Mouse (Mus musculus) cerebellum, postnatal 36 days (tissue): ENCODE measurements around the gene Gm45062.
A peak's percentile ranks its signal among the peaks of the same experiment; 100 is the strongest.

Experiments used
- DNase-seq, 2 experiments: peaks; one replicate each; pipeline ENCODE4 v3.0.0; 2021 to 2022; ENCODE audit warnings: mixed read lengths in 2 of 2

Gm45062 gene

DNA sequence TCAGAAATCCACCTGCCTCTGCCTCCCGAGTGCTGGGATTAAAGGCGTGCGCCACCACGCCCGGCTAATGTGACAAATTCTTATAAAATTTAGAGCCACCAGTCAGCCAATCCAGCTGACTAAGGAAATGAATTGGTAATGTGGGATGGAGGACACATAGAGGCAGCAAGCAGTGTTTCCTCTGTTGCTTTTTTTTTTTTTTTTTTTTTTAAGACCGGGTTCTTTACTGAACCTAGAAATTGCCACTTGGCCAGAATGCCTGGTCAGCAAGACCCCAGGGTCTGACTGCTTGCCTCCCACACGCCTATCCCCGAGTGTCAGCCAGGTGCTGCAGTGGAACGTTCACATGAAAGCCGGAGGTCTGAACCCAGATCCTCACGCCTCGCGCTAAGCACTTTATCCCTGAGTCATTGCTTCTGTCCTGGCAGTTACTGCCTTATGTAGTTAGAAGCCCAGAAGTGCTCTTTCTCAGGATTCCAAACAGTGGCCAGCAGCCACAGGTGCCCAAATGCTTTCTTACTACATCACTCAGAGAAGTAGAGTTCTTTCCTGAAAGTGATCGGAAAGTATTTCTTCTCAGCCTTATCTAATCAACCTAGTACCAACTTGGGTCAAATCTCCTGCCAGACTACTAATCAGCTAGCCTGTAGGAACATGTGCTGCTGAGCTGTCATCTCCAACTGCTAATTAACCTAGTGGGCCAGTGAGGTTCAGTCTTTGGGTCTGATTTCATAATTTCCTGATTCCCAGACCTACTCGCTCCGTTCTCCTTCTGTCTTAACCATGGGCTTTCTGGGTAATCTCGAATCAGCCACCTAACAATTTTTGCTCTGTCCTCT lies 225.4 kb downstream of the Gm45062 start:
- no peak for DNase-seq

DNA sequence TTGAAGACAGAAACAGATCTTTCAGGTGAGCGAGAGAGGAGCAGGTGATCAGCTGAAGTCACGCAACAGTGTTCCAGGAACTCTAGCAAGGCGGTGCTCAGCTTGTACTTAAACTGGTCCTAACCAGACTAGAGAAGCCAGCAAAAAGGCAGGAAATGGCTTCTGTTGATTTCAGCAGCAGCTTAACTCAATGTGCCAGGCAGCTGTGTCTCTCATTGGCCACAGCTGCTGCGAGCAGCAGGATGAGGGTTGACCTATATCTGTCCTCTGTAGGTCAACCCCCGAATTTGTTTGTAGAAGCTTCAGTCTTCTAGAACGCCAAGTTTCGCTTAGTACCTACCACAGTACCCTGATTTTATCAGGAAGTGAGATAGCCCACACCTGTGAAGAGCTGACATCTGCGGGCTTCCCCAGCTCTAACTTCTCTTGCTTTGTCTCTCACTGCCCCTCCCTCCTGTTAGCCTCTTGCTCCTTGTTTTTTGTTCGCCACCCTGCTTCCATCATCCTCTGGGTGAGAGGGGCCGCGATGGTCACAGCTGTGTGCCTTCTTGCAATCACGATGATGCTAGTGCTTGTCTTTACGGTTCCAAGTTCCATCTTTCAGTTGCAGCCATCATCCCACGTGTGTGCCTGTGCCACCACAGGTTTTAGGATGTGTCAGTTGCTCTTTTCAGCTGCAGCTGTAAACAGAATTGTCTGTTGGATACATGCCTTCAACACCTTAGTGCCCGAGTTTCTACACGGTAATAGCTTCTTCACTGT lies 226.3 kb downstream of the Gm45062 start:
- no peak for DNase-seq

GRCm38 (mm10) chr6:8486391-8487043 lies 227.3 kb downstream of the Gm45062 start:
- DNase-seq = no peak

- DNase-seq = no peak
These were observed 228.0 kb downstream of the Gm45062 start for GRCm38 (mm10) chr6:8487044-8487853.

- DNase-seq = no peak
These were observed 229.0 kb downstream of the Gm45062 start for GRCm38 (mm10) chr6:8488249-8488648.

- no peak for DNase-seq
These were observed 230.0 kb downstream of the Gm45062 start for GRCm38 (mm10) chr6:8489266-8489665.

GRCm38 (mm10) chr6:8489938-8490585 lies 230.8 kb downstream of the Gm45062 start:
- no peak for DNase-seq

DNA sequence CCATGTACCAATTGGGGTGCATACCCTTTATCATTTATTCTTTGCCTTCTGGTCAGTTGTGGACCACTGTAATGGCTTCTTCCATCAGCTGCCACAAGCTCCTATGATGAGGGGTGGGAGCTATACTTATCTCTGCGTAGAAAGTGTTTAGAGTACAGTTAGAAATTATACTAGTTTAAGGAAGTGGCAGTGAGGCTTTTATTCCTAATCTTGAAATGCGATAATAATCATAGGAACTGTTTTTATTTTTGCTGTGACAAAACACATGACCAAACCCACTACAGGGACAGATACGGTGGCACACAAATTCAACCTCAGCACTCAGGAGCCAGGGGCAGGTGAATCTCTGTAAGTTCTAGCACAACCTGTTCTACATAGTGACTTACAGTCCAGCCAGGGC lies 233.0 kb downstream of the Gm45062 start:
- DNase-seq = no peak

GRCm38 (mm10) chr6:8495109-8495826 lies 236.0 kb downstream of the Gm45062 start:
- no peak for DNase-seq

DNA sequence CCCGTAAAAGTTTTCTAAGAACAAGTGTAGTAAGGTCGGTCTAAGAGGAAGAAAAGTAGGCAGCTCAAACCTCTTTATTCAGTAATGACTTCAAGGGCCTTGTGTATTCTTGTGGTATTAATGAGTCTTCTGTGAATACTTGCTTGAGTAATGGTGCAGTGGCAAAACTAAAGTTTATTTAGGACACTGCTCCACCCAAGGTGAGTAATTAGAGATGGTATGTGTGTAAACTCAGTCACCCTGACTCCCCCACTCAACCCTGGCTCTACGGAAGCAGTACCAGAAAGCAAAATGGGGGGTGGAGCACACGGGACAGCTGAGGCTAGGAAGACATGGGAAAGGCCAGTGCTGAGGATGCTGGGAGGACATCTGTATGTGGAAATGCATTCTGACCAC lies 236.6 kb downstream of the Gm45062 start:
- no peak for DNase-seq

GRCm38 (mm10) chr6:8497234-8497867 lies 238.1 kb downstream of the Gm45062 start:
- DNase-seq = no peak

- DNase-seq = no peak
These were observed 238.6 kb downstream of the Gm45062 start for GRCm38 (mm10) chr6:8497868-8498257.

GRCm38 (mm10) chr6:8498961-8499360 lies 239.7 kb downstream of the Gm45062 start:
- DNase-seq = no peak

GRCm38 (mm10) chr6:8503953-8504352 lies 244.7 kb downstream of the Gm45062 start:
- DNase-seq = no peak

GRCm38 (mm10) chr6:8504521-8505228 lies 245.4 kb downstream of the Gm45062 start:
- DNase-seq = no peak

- DNase-seq = no peak
These were observed 247.4 kb downstream of the Gm45062 start for GRCm38 (mm10) chr6:8506631-8507030.

DNA sequence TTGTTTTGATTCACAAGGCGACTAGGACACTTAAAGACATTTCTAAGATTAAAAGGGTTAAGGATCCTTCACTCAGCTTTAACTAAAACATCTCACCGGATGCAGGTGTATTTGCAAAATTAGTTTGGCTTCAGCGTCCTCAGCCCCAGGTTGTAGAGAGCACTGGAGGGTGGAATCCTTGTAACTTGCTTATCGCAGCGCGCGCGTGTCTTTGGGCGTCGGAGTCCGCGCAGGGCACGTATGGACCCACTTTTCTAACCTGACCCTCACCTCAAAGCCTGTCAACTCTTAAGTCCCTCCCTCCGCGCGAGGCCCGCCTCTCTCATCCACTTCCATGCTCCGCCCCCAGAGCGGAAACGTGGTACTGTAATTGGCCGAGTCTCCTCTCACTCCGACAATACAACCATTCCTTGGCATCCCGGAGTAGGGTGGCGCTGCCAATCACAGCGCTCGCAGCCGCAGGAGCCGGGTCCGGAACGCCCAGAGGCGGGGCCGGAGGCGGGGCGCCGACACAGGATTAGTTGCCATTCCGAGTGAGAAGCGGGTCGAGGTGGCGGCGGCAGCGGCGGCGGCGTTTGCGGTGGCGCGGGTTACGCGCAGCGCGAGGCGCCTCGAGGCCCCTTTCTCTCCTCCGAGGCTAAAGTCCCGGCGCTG lies 249.8 kb downstream of the Gm45062 start:
- DNase-seq = peak; percentile 98 to 99

GRCm38 (mm10) chr6:8509551-8509950 lies 250.3 kb downstream of the Gm45062 start, which contains the start of gene Glcci1:
Gene Glcci1, plus strand, starts transcription at chr6:8509600.
- DNase-seq = peak in 1 of 2 experiments; percentile 86
